Mouse (Mus musculus): ENCODE measurements around the gene Rnf128.

- TF ChIP-seq CTCF (IDR thresholded peaks at IDR 0.05; ENCODE audit: extremely low read depth, insufficient read depth, insufficient read length, insufficient replicate concordance) (no peak), POLR2A (IDR thresholded peaks at IDR 0.05; ENCODE audit: low read depth, low read length) (no peak)
Measured at GRCm38 (mm10) chrX:139722350-139722749, 159.2 kb downstream of the Rnf128 start.
